Mouse (Mus musculus) monocyte, adult 2 months (primary cell): ENCODE measurements at regions not wholly inside any gene's neighbourhood (a gene's known extent, or its start where the extent isn't known, plus 50 kb on each side); places are given as distances from the start of the nearest gene placed in this dataset.

ENCODE experiments used
- DNase-seq, 2 experiments: peaks; one replicate each; pipeline ENCODE4 v3.0.0; 2022; ENCODE audit warnings: low spot score in 2 of 2, low read depth in 1 of 2

GRCm38 (mm10) chr4:110121447-110121846 is 143.6 kb downstream of the Dmrta2 start:
- DNase-seq: no peak

GRCm38 (mm10) chr4:110125067-110125784 is 147.4 kb downstream of the Dmrta2 start:
- no peak for DNase-seq

GRCm38 (mm10) chr4:110127941-110128520 is 150.2 kb downstream of the Dmrta2 start:
- no peak for DNase-seq

GRCm38 (mm10) chr4:110128918-110129317 is 151.1 kb downstream of the Dmrta2 start:
- no peak for DNase-seq

GRCm38 (mm10) chr4:110129518-110129917 is 151.7 kb downstream of the Dmrta2 start:
- DNase-seq: no peak

- DNase-seq: no peak
Measured at GRCm38 (mm10) chr4:110132061-110132460, 154.2 kb downstream of the Dmrta2 start.

- DNase-seq: no peak
Measured at GRCm38 (mm10) chr4:110134036-110134435, 156.2 kb downstream of the Dmrta2 start.

GRCm38 (mm10) chr4:110145229-110145628 is 167.4 kb downstream of the Dmrta2 start:
- DNase-seq: no peak

- no peak for DNase-seq
Measured at GRCm38 (mm10) chr4:110152103-110152946, 174.5 kb downstream of the Dmrta2 start.
